Comparison of ENCODE assay signal across 17 mouse cellular contexts in the genomic region with DNA sequence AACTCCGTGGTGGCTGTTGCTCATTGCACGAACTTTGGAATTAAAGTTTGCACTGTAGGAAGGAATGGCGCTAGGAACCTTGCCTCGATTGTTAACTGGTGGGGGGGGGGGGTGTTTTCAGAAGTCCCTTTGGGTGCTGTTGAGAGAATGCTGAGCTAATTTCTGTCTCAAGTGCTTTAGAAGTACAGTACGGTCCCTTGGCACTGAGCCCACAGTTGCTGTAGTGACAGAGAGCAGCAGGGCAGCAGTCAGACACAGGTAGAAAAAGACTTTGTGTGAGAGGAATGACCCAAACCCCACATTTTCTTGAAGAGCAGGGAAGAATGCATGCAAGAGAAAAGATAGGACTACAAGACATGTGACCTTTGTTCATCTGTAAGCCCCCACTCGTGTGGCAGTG. TPM values are rescaled to one million over a fixed set of nuclear protein-coding genes. Genes with fewer than 3 reads are reported as not detected.
DNase-seq lines count a peak whose midpoint lies in the region; ATAC-seq and TF ChIP-seq lines count a peak whose summit lies in the region.
"Had no signal": no experiment of that assay in that cellular context is flagged by ENCODE, and none has a peak within 500 bp of the region (broad histone marks: within the 10 kb centered on the region; RNA-seq: fewer than 3 reads in every experiment).

No protein-coding gene starts in this region.

- H3K4me1 ChIP-seq in kidney, embryonic 16.5 days (ENCODE audit: insufficient read depth, low read length): no peaks in the 10 kb centered on the region
- peaks cover 25% of the 10 kb centered on the region; the same call in 1 of the 2 replicates for H3K4me1 ChIP-seq in heart, postnatal 0 days (ENCODE audit: control insufficient read depth, insufficient read depth)
- H3K4me1 ChIP-seq: liver, embryonic 15.5 days had no signal

- H3K36me3 ChIP-seq in kidney, embryonic 16.5 days (ENCODE audit: insufficient read depth, low read length): no peaks in the 10 kb centered on the region
- no peaks in the 10 kb centered on the region for H3K36me3 ChIP-seq in heart, postnatal 0 days (replicated peaks; ENCODE audit: control insufficient read depth, insufficient read depth, low read length)
- H3K36me3 ChIP-seq: limb, embryonic 12.5 days; liver, embryonic 15.5 days had no signal

- peak; percentile 42 for DNase-seq in adrenal gland, postnatal 10 days
- DNase-seq in adrenal gland, adult 18-20 months (ENCODE audit: low spot score in 2 of 2): no peak
- DNase-seq in kidney, postnatal 14 days: peak; percentile 30
- DNase-seq in heart, postnatal 0 days (ENCODE audit: low spot score): peak; percentile 76
- peak; percentile 62 for DNase-seq in lung, postnatal 25 days (ENCODE audit: low spot score)
- DNase-seq: cerebellum, adult 9-10 months; layer of hippocampus, postnatal 36 days; thymus, adult 18-20 months had no signal

- no peak for ATAC-seq in kidney, embryonic 16.5 days (ENCODE audit: low FRiP score, low TSS enrichment)
- ATAC-seq in heart, postnatal 0 days (ENCODE audit: insufficient read depth, low read depth): peak; percentile 64; the same call in 1 of the 2 replicates
- ATAC-seq in erythroblast, adult 5-6 weeks (replicated peaks; ENCODE audit: low FRiP score, poor library complexity, severe bottlenecking): no peak
- no peak for ATAC-seq in monocyte, adult 5-6 weeks (replicated peaks; ENCODE audit: insufficient number of reproducible peaks, low FRiP score, low TSS enrichment, poor library complexity, severe bottlenecking)
- ATAC-seq: activated CD4-positive, CD25-positive, alpha-beta regulatory T cell, adult 4 months had no signal

- no peak overlapping the region for H3K4me2 ChIP-seq in kidney, embryonic 16.5 days (replicated peaks; ENCODE audit: low read depth, low read length)
- H3K4me2 ChIP-seq in heart, postnatal 0 days (ENCODE audit: low read depth, low read length): no peak overlapping the region
- H3K4me2 ChIP-seq: limb, embryonic 12.5 days; liver, embryonic 15.5 days had no signal

- 79% methylated on average over 6 of the region's 6 CpGs for WGBS in kidney, embryonic 16.5 days
- WGBS in heart, postnatal 0 days: 30% methylated on average over 6 of the region's 6 CpGs

- H3K27me3 ChIP-seq in kidney, embryonic 16.5 days (ENCODE audit: insufficient read depth, low read length): no peaks in the 10 kb centered on the region
- H3K27me3 ChIP-seq in heart, postnatal 0 days (ENCODE audit: control insufficient read depth, insufficient read depth, low read length): no peaks in the 10 kb centered on the region
- H3K27me3 ChIP-seq: CH12.LX; limb, embryonic 12.5 days; liver, embryonic 15.5 days had no signal

- H3K27ac ChIP-seq in kidney, embryonic 16.5 days (ENCODE audit: low read length): no peak overlapping the region
- 0 out of 2 replicates have a peak overlapping the region, but pooled peaks have one; percentile 10 for H3K27ac ChIP-seq in heart, postnatal 0 days (ENCODE audit: low read depth)
- H3K27ac ChIP-seq: kidney, postnatal 0 days; limb, embryonic 12.5 days; liver, embryonic 15.5 days had no signal

- H3K4me3 ChIP-seq in kidney, embryonic 16.5 days (ENCODE audit: low read length): no peak overlapping the region
- no peak overlapping the region for H3K4me3 ChIP-seq in heart, postnatal 0 days (ENCODE audit: low read depth, low read length)
- H3K4me3 ChIP-seq: limb, embryonic 12.5 days; liver, embryonic 15.5 days had no signal

- H3K9me3 ChIP-seq in kidney, embryonic 16.5 days (ENCODE audit: low read length): no peaks in the 10 kb centered on the region
- no peaks in the 10 kb centered on the region for H3K9me3 ChIP-seq in heart, postnatal 0 days (replicated peaks; ENCODE audit: control insufficient read depth, low read length)
- H3K9me3 ChIP-seq: limb, embryonic 12.5 days; liver, embryonic 15.5 days had no signal

- no peak overlapping the region for H3K9ac ChIP-seq in kidney, embryonic 16.5 days (replicated peaks; ENCODE audit: low read length)
- H3K9ac ChIP-seq in heart, postnatal 0 days (replicated peaks; ENCODE audit: low read depth, low read length): no peak overlapping the region
- H3K9ac ChIP-seq: limb, embryonic 12.5 days; liver, embryonic 15.5 days had no signal

- no peak for TF ChIP-seq CTCF in heart, postnatal 0 days (IDR thresholded peaks at IDR 0.05; ENCODE audit: low read depth)

- no peak for TF ChIP-seq EP300 in heart, postnatal 0 days (IDR thresholded peaks at IDR 0.05; ENCODE audit: low read depth)

RNA-seq across cellular contexts. Expression of a gene that starts 39.2 kb away (rescaled TPM):
- total RNA-seq in adrenal gland, postnatal 10 days (2021): under 1 TPM; 0.27 to 0.33 TPM
- under 1 TPM in 1 of 2 experiments, not detected in 1; 0.13 TPM for total RNA-seq in adrenal gland, adult 18-20 months (2021)
- polyA plus RNA-seq in kidney, embryonic 16.5 days (2015; fragmentation: Nextera tagmentation; extraction: Ambion mirVana): 0.08 and 0.25 TPM in 2 replicates
- total RNA-seq in heart, postnatal 0 days (2014; rRNA removed; ENCODE audit: low replicate concordance): 0.46 and 2.7 TPM in 2 replicates
- polyA plus RNA-seq in heart, postnatal 0 days (2015; fragmentation: Nextera tagmentation; extraction: Ambion mirVana): 1.0 and 1.1 TPM in 2 replicates
- not detected in 2 replicates for total RNA-seq in erythroblast, adult 5-6 weeks (2015; ENCODE audit: low replicate concordance)
- total RNA-seq in erythroblast, adult 5-6 weeks (2017; ENCODE audit: low replicate concordance): not detected in 2 replicates
- not detected in 3 replicates for total RNA-seq in monocyte, adult 5-6 weeks (2017)
- polyA plus RNA-seq: activated CD4-positive, CD25-positive, alpha-beta regulatory T cell, adult 4 months; limb, embryonic 12.5 days; liver, embryonic 15.5 days had no signal

RNA-seq across cellular contexts. Expression of a gene that starts 40.4 kb away (rescaled TPM):
- total RNA-seq in adrenal gland, postnatal 10 days (2021): not detected
- not detected for total RNA-seq in adrenal gland, adult 18-20 months (2021)
- 0.04 TPM in 1 of 2 replicates, not detected in the other for polyA plus RNA-seq in kidney, embryonic 16.5 days (2015; fragmentation: Nextera tagmentation; extraction: Ambion mirVana)
- not detected in 2 replicates for total RNA-seq in heart, postnatal 0 days (2014; rRNA removed; ENCODE audit: low replicate concordance)
- 0.03 TPM in 1 of 2 replicates, not detected in the other for polyA plus RNA-seq in heart, postnatal 0 days (2015; fragmentation: Nextera tagmentation; extraction: Ambion mirVana)
- not detected in 2 replicates for total RNA-seq in erythroblast, adult 5-6 weeks (2015; ENCODE audit: low replicate concordance)
- total RNA-seq in erythroblast, adult 5-6 weeks (2017; ENCODE audit: low replicate concordance): 0.14 TPM in 1 of 2 replicates, not detected in the other
- not detected in 3 replicates for total RNA-seq in monocyte, adult 5-6 weeks (2017)
- total RNA-seq: CH12.LX had no signal
- polyA plus RNA-seq: activated CD4-positive, CD25-positive, alpha-beta regulatory T cell, adult 4 months; gonadal fat pad, adult 2 months; kidney, postnatal 0 days; limb, embryonic 12.5 days; liver, embryonic 15.5 days had no signal

RNA-seq across cellular contexts. Expression of a gene that starts 56.0 kb away (rescaled TPM):
- 10 to 100 TPM; 13.9 to 24.7 TPM for total RNA-seq in adrenal gland, postnatal 10 days (2021)
- 10 to 100 TPM; 15.4 to 16.9 TPM for total RNA-seq in adrenal gland, adult 18-20 months (2021)
- 4.7 and 4.9 TPM in 2 replicates for polyA plus RNA-seq in kidney, embryonic 16.5 days (2015; fragmentation: Nextera tagmentation; extraction: Ambion mirVana)
- 34.3 and 49.9 TPM in 2 replicates for total RNA-seq in heart, postnatal 0 days (2014; rRNA removed; ENCODE audit: low replicate concordance)
- 43.4 and 51.2 TPM in 2 replicates for polyA plus RNA-seq in heart, postnatal 0 days (2015; fragmentation: Nextera tagmentation; extraction: Ambion mirVana)
- not detected in 2 replicates for total RNA-seq in erythroblast, adult 5-6 weeks (2015; ENCODE audit: low replicate concordance)
- total RNA-seq in erythroblast, adult 5-6 weeks (2017; ENCODE audit: low replicate concordance): not detected in 2 replicates
- total RNA-seq in monocyte, adult 5-6 weeks (2017): 3.0 to 6.8 TPM (median 5.3 TPM) in 3 replicates
- total RNA-seq: CH12.LX had no signal
- polyA plus RNA-seq: activated CD4-positive, CD25-positive, alpha-beta regulatory T cell, adult 4 months had no signal

Comparison
In these comparisons a context has a peak if more than half of its experiments do, and no peak if none do; other contexts are left out.
1. DNase-seq: peak in adrenal gland, postnatal 10 days (single experiment), kidney, postnatal 14 days (single experiment), heart, postnatal 0 days (single experiment) and lung, postnatal 25 days (single experiment); none in adrenal gland, adult 18-20 months (0 of 2).